Mouse (Mus musculus) brain, embryonic 14.5 days (tissue): ENCODE results near the gene Ncor2.

Experiments used
- CTCF ChIP-seq: fragments of 200-500 bp; IDR thresholded peaks from 2 replicates; pipeline ENCODE4 v1.5.1; 2012; ENCODE audit warnings: inconsistent platforms, mild to moderate bottlenecking, moderate library complexity, borderline replicate concordance; ENCODE audit not compliant: insufficient read depth, insufficient read length; ENCODE audit errors: extremely low read depth
- POLR2A ChIP-seq: fragments of 200-500 bp; IDR thresholded peaks from 2 replicates; pipeline ENCODE4 v1.6.1; 2012; ENCODE audit warnings: mild to moderate bottlenecking, inconsistent platforms, borderline replicate concordance; ENCODE audit not compliant: poor library complexity, insufficient read depth, insufficient read length, severe bottlenecking; ENCODE audit errors: extremely low read depth

- TF ChIP-seq CTCF (no peak), POLR2A (no peak)
Observed at GRCm38 (mm10) chr5:125011628-125012027, 167.4 kb downstream of the Ncor2 start.
